Mouse (Mus musculus): ENCODE data around the gene Defb19. TPM values are rescaled to one million over a fixed set of nuclear protein-coding genes. Genes with fewer than 3 reads are reported as not detected.

Gene Defb19
- total RNA-seq (2012; rRNA removed): not detected in 2 replicates
- polyA plus RNA-seq (2012; ENCODE audit: insufficient read depth in 1 of 2, insufficient read length in 2 of 2, low read depth in 1 of 2, low replicate concordance in 2 of 2, missing spikeins in 1 of 2): not detected

GRCm38 (mm10) chr2:152580107-152580506 is at the start of gene Defb19:
Gene Defb19 (minus strand): TSS chr2:152580312.
- no peak for DNase-seq (ENCODE audit: low read depth, low spot score)
- Histone ChIP-seq H3K79me2 (ENCODE audit: control insufficient read depth, insufficient read depth, low read length, poor library complexity) (no peaks in the 10 kb centered on the region), H3K9ac (ENCODE audit: control insufficient read depth, low read depth, low read length, poor library complexity, severe bottlenecking) (no peak within 1 kb of the TSS), H3K27me3 (ENCODE audit: control insufficient read depth in 1 of 2, insufficient read depth in 2 of 2, low read length in 2 of 2) (peaks cover 3 to 14% of the 10 kb centered on the region in 2 experiments), H3K36me3 (ENCODE audit: control insufficient read depth in 1 of 2, insufficient read depth in 2 of 2, low read length in 2 of 2) (no peaks in the 10 kb centered on the region; a peak in 1 of 4 replicates), H3K4me1 (ENCODE audit: control insufficient read depth in 1 of 2, insufficient read depth in 2 of 2, low read length in 2 of 2) (peaks cover 0 to 10% of the 10 kb centered on the region in 2 experiments; a peak in 2 of 4 replicates), H3K9me3 (replicated peaks; ENCODE audit: insufficient read depth, low read length) (no peaks in the 10 kb centered on the region), H3K27ac (ENCODE audit: control insufficient read depth, low read depth, low read length) (no peak within 1 kb of the TSS), H3K4me3 (ENCODE audit: control insufficient read depth in 1 of 2, insufficient read depth in 1 of 2, low read depth in 2 of 2, low read length in 2 of 2) (no peak within 1 kb of the TSS)
- TF ChIP-seq POLR2AphosphoS5 (IDR thresholded peaks at IDR 0.05; ENCODE audit: borderline replicate concordance, low read depth, low read length): no peak
- TF ChIP-seq TBP (IDR thresholded peaks at IDR 0.05; ENCODE audit: low read depth, low read length): no peak
- TF ChIP-seq TAL1 (IDR thresholded peaks at IDR 0.05; ENCODE audit: low read length): no peak
- TF ChIP-seq MEF2A (IDR thresholded peaks at IDR 0.05; ENCODE audit: extremely low read depth, insufficient replicate concordance, low read depth, low read length, poor library complexity, severe bottlenecking): no peak
- no peak for TF ChIP-seq BHLHE40 (IDR thresholded peaks at IDR 0.05; ENCODE audit: borderline replicate concordance, low read depth, low read length)
- TF ChIP-seq ELF1 (IDR thresholded peaks at IDR 0.05; ENCODE audit: low read depth, low read length): no peak
- TF ChIP-seq EP300 (IDR thresholded peaks at IDR 0.05; ENCODE audit: low read depth in 1 of 2, low read length in 2 of 2): no peak
- no peak for TF ChIP-seq CHD2 (IDR thresholded peaks at IDR 0.05; ENCODE audit: low read length)
- no peak for TF ChIP-seq TCF12 (IDR thresholded peaks at IDR 0.05; ENCODE audit: low read depth, low read length)
- TF ChIP-seq MYC (IDR thresholded peaks at IDR 0.05; ENCODE audit: low read depth, low read length): no peak
- TF ChIP-seq ZKSCAN1 (IDR thresholded peaks at IDR 0.05; ENCODE audit: low read depth, low read length): no peak
- TF ChIP-seq USF2 (IDR thresholded peaks at IDR 0.05; ENCODE audit: borderline replicate concordance in 1 of 2, insufficient read depth in 1 of 2, low read depth in 1 of 2, low read length in 2 of 2): no peak
- no peak for TF ChIP-seq JUND (IDR thresholded peaks at IDR 0.05; ENCODE audit: low read depth, low read length)
- no peak for TF ChIP-seq SMC3 (IDR thresholded peaks at IDR 0.05; ENCODE audit: low read depth, low read length)
- TF ChIP-seq E2F4 (IDR thresholded peaks at IDR 0.05; ENCODE audit: borderline replicate concordance, low read depth, low read length): no peak
- no peak for TF ChIP-seq HCFC1 (IDR thresholded peaks at IDR 0.05; ENCODE audit: low read depth, low read length)
- TF ChIP-seq GABPA (IDR thresholded peaks at IDR 0.05; ENCODE audit: low read depth, low read length): no peak
- no peak for TF ChIP-seq UBTF (IDR thresholded peaks at IDR 0.05; ENCODE audit: borderline replicate concordance, insufficient read depth, low read depth, low read length)
- no peak for TF ChIP-seq ZMIZ1 (IDR thresholded peaks at IDR 0.05; ENCODE audit: low read depth, low read length)

- H3K27me3 ChIP-seq (ENCODE audit: control insufficient read depth in 1 of 2, insufficient read depth in 2 of 2, low read length in 2 of 2): peaks cover 0 to 7% of the 10 kb centered on the region in 2 experiments; a peak in 2 of 4 replicates
- H3K4me3 ChIP-seq (ENCODE audit: control insufficient read depth in 1 of 2, insufficient read depth in 1 of 2, low read depth in 2 of 2, low read length in 2 of 2): no peak overlapping the region
- no peak overlapping the region for H3K9ac ChIP-seq (ENCODE audit: control insufficient read depth, low read depth, low read length, poor library complexity, severe bottlenecking)
- no peaks in the 10 kb centered on the region for H3K4me1 ChIP-seq (ENCODE audit: control insufficient read depth in 1 of 2, insufficient read depth in 2 of 2, low read length in 2 of 2)
- no peaks in the 10 kb centered on the region for H3K79me2 ChIP-seq (ENCODE audit: control insufficient read depth, insufficient read depth, low read length, poor library complexity)
- no peak overlapping the region for H3K27ac ChIP-seq (ENCODE audit: control insufficient read depth, low read depth, low read length)
- no peak for TF ChIP-seq UBTF (IDR thresholded peaks at IDR 0.05; ENCODE audit: borderline replicate concordance, insufficient read depth, low read depth, low read length)
- no peak for TF ChIP-seq ETS1 (IDR thresholded peaks at IDR 0.05; ENCODE audit: low read depth, low read length)
- no peak for TF ChIP-seq MAFK (IDR thresholded peaks at IDR 0.05; ENCODE audit: borderline replicate concordance, low read depth, low read length)
- TF ChIP-seq POLR2AphosphoS5 (IDR thresholded peaks at IDR 0.05; ENCODE audit: borderline replicate concordance, low read depth, low read length): no peak
- no peak for TF ChIP-seq HCFC1 (IDR thresholded peaks at IDR 0.05; ENCODE audit: low read depth, low read length)
- TF ChIP-seq MEF2A (IDR thresholded peaks at IDR 0.05; ENCODE audit: extremely low read depth, insufficient replicate concordance, low read depth, low read length, poor library complexity, severe bottlenecking): no peak
- TF ChIP-seq TCF12 (IDR thresholded peaks at IDR 0.05; ENCODE audit: low read depth, low read length): no peak
- TF ChIP-seq SMC3 (IDR thresholded peaks at IDR 0.05; ENCODE audit: low read depth, low read length): no peak
- no peak for TF ChIP-seq TBP (IDR thresholded peaks at IDR 0.05; ENCODE audit: low read depth, low read length)
- no peak for TF ChIP-seq ELF1 (IDR thresholded peaks at IDR 0.05; ENCODE audit: low read depth, low read length)
- TF ChIP-seq USF1 (IDR thresholded peaks at IDR 0.05; ENCODE audit: low read depth, low read length): no peak
- TF ChIP-seq ZKSCAN1 (IDR thresholded peaks at IDR 0.05; ENCODE audit: low read depth, low read length): no peak
- TF ChIP-seq ZC3H11A (IDR thresholded peaks at IDR 0.05; ENCODE audit: low read depth, low read length): no peak
- TF ChIP-seq JUND (IDR thresholded peaks at IDR 0.05; ENCODE audit: low read depth, low read length): no peak
- no peak for TF ChIP-seq RAD21 (IDR thresholded peaks at IDR 0.05; ENCODE audit: low read depth, low read length)
- no peak for TF ChIP-seq MXI1 (IDR thresholded peaks at IDR 0.05; ENCODE audit: low read depth, low read length)
- no peak for TF ChIP-seq EP300 (IDR thresholded peaks at IDR 0.05; ENCODE audit: low read depth in 1 of 2, low read length in 2 of 2)
- no peak for DNase-seq (ENCODE audit: low read depth, low spot score)
- H3K9me3 ChIP-seq (replicated peaks; ENCODE audit: insufficient read depth, low read length): no peaks in the 10 kb centered on the region
- H3K36me3 ChIP-seq (ENCODE audit: control insufficient read depth in 1 of 2, insufficient read depth in 2 of 2, low read length in 2 of 2): no peaks in the 10 kb centered on the region
Measured at GRCm38 (mm10) chr2:152629904-152630303, 49.8 kb upstream of the Defb19 start.
